Mouse (Mus musculus) gastrocnemius, postnatal 4 days (tissue): ENCODE data around the gene Fads3. TPM values are rescaled to one million over a fixed set of nuclear protein-coding genes. Genes with fewer than 3 reads are reported as not detected.

Experiments used
- DNase-seq, 2 experiments: peaks; one replicate each; pipeline ENCODE4 v3.0.0; 2021 to 2022; ENCODE audit warnings: low spot score in 2 of 2, mixed read lengths in 2 of 2
- total RNA-seq, 2 experiments: library from RNA; stranded (reverse); gene quantifications; 2 replicates each; pipeline ENCODE4 v1.2.3; 2021

The Fads3 gene
- total RNA-seq, 2 experiments from 2014 or later, result 16.8 to 28.4 TPM

DNA sequence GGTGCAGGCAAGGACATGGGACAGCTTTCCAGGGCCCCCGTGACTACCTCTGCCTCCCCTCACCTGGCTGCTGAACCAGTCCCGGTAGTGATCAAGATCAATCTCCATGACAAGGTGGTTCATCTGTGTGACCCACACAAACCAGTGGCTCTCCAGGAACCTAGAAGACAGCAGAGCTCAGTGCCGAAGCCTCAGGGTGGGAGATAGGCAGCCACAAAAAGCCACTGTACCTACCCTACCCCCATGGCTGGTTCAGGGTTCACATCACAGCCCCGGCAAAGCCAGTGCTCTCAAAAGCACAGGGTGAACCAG, 24.8 kb downstream of the Fads3 start:
- DNase-seq, result no peak

DNA sequence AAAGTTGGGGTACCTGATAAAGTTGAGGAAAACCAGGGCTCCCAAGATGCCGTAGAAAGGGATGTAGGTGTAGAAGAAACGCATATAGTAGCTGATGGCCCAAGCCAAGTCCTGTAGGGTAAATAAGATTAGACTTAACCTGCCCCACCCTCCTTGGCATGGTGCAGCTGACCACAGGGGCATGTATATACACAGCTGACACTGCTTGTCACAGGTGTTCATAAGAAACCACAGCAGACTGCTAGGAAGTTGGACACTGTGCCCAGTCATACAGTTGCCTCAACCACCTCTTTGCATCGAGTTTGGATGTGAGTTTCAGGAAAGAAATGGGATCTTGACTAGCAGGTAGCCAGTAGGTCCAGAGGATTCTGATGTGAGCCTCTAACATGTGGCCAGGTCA, 25.1 kb downstream of the Fads3 start:
- no peak for DNase-seq

GRCm38 (mm10) chr19:10067701-10068100, 26.3 kb downstream of the Fads3 start:
- DNase-seq, result no peak

- DNase-seq, result no peak
Measured at GRCm38 (mm10) chr19:10070186-10070980, 29.0 kb downstream of the Fads3 start.

- DNase-seq, result no peak
Measured at GRCm38 (mm10) chr19:10071166-10071565, 29.8 kb downstream of the Fads3 start.

- no peak for DNase-seq
Measured at GRCm38 (mm10) chr19:10071892-10072291, 30.5 kb downstream of the Fads3 start.

DNA sequence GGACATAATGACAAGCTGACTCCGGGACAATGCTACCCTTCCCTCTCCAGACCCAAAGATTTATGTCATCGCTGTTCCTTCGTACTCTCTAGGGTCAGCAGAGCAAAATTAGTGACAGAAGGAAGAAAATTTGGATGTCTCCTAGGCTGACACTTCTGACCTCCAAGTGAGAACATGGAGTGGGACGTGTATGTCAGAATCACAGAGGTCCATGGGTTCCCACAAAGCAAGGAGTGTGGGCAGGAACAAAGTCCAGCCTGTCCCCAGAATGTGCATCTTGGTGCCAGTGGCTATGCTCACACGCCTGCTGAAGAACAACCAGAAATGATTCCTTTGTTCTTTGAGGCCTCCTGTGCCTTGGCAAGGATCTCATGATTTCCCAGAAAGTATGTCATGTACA, 31.8 kb downstream of the Fads3 start:
- no peak for DNase-seq

- DNase-seq, result no peak
Measured at GRCm38 (mm10) chr19:10078392-10078791, 37.0 kb downstream of the Fads3 start.

DNA sequence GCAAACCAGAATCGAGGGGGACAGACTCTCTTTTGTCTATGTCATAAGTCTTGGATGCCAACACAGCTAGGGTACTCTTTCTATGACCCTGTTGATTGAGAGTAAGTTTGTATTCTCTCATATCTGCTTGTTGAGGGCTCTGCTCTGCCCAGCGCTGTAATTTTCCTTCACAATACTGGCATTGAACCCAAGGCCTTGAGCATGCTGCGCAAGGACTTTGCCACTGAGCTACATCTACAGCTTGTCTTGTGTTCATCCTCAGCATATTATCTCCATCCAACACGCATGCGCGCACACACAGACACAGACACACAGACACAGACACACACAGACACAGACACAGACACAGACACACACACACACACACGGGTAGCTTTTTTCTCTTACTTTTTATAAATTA, 39.0 kb downstream of the Fads3 start:
- DNase-seq, result no peak

DNA sequence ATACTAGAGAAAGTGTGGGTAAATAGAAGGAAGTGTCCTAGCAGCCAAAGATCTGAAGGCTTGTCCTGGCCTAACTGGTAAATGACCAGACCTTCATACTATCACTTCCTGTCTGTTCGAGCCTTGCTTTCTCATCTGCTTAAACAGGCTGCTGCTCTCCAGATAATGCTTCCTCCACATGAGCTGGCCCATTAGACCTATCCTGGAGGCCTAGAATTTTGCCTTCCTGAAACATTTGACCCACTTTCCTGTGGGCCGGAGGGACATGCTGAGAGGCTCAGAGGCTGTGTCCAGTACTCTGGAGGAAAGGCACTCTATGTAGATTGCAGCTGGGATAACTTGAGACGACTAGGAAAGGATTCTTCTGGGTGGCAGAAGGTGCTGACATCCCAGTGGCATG, 40.7 kb downstream of the Fads3 start:
- DNase-seq, result no peak

GRCm38 (mm10) chr19:10085454-10085853, 44.1 kb downstream of the Fads3 start:
- DNase-seq, result no peak

DNA sequence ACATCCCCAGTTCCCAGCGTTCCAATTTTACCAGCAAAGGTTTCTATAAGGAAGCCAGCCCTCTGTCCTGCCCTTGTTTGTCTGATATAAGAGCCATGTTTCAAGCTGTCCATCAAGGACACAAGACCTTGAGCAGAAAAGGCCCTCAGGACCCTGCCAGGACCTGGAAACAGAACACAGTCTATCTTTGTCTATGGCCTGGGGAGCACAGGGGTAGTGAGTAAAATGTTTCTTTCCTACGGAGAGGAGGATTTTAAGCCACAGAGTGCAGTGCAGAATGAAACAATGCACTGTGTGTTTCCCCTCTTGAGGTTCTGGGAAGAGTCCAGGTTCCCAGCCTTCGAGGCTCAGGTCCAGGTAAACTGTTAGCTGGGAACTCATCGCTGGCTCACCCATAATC, 45.6 kb downstream of the Fads3 start:
- no peak for DNase-seq

DNA sequence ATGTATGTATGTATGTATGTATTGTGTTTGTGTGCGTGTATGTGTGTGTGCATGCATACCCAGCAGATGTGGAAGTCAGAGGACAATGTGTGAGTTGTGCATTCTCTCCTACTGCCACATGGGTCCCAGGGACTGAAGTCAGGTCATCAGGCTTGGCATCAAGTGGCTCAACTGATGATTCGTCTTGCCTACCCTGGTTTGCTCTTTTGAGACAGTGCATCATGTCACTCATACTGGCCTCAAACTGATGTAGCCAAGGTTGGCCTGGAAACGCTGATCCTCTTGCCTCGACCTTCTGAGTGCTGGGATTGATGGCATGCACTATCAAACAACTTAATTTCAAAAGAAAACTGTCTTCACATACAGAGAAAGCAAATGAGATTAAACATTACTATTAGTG, 52.5 kb downstream of the Fads3 start:
- DNase-seq, result no peak

- no peak for DNase-seq
Measured at GRCm38 (mm10) chr19:10094695-10095094, 53.3 kb downstream of the Fads3 start.

DNA sequence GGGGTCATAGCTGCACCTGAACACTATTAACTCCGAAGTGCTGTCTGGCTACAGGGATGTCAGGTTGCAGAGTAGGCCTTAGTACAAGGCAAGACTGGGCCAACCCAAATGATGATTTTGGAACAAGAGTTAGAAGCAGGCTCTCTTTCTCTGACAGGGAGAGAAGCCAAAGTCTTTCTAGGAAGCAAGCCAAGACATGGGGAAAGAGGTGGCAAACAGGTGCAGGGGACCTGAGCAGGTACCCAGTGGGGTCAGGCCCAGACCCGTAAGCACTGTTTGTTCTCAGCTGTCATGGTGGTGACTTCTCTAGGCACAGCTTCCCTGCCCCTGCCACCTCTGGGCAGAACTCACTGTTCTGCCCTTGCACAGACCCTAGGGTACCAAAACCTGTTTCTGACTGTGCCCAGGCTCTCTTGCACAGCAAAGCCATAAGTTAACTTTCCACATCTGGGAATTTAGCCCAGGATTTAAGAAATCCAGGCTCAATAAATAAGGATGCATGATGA, 55.1 kb downstream of the Fads3 start:
- DNase-seq, result no peak

- DNase-seq, result no peak
Measured at GRCm38 (mm10) chr19:10097826-10098225, 56.5 kb downstream of the Fads3 start.

- peak; percentile 65 to 82 for DNase-seq
Measured at GRCm38 (mm10) chr19:10100631-10101071, 59.3 kb downstream of the Fads3 start.

DNA sequence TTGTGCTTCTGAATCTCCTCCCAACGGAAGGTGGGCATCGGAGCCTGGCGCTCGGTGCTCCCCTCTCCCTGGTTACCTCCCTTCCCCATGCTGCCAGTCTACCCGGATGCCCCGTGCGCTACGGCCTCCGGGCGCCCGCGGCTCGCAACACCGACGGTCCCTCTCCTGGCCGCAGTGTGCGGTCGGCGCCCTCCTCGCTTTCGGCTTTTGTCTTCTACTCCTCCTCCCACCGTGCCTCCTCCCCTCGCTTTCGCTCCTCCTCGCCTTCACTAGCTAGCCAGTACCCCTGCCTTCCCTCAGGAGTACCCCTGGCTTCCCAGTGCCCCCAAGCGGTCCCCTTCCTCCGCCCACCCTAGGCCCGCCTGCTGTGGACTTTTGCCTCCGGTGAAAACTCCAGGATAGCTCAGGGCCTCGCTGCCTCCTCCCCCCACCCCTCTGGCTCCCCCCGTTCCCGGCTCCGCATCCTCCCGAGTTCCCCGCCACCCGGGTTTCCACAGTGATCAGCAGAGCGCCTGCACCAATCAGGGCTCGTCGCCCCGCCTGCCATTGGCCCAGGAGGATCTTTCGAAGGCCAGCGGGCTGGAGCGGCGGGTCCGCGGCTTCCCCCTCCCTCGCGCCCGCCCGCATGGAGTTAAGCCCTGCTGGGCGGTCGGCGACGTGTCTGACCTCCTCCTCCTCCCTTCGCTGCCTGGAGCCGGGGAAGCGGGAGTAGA, 60.1 kb downstream of the Fads3 start, which contains the start of gene Fads2:
Fads2 (minus strand) TSS at position 406 of the 713 bp plus-strand sequence.
- peak; percentile 85 to 93 for DNase-seq

- DNase-seq, result peak in 1 of 2 experiments; percentile 46
Measured at GRCm38 (mm10) chr19:10102054-10102700, 60.8 kb downstream of the Fads3 start.

DNA sequence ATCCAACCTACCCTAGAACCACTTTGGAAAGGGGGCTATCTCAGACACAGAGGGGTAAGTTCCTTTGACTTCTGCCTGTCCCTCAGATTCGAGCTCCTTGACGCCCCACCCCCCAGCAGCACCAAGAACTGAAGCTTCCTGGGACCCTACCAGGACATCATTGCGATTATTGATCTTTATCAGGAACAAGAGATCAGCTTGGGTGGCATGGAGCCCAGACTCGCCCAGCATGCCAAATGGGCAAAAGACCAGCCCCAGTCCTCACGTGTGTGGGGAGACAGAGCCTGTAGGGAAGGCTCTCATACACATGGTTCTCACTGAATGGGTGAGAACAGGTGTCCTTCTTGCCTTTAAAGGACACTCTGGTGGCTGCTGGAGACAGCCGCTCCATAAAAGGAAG, 62.9 kb downstream of the Fads3 start:
- DNase-seq, result no peak

- no peak for DNase-seq
Measured at GRCm38 (mm10) chr19:10105034-10105493, 63.7 kb downstream of the Fads3 start.

GRCm38 (mm10) chr19:10106634-10107033, 65.3 kb downstream of the Fads3 start:
- DNase-seq, result no peak
